Mouse (Mus musculus) heart, adult 2 months (tissue): Measurements from ENCODE around the gene Gins1. TPM values are rescaled to one million over a fixed set of nuclear protein-coding genes. Genes with fewer than 3 reads are reported as not detected.
A peak's percentile ranks its signal among the peaks of the same experiment; 100 is the strongest.

Experiments used
- DNase-seq, 2 experiments: peaks; one replicate each; pipeline ENCODE4 v3.0.0; 2021
- H3K27ac ChIP-seq: fragments of 200-600 bp; 2 replicates; pipeline ENCODE4 v1.8.1; 2022
- H3K27me3 ChIP-seq: fragments of 200-500 bp; 2 replicates; pipeline ENCODE4 v1.6.1; 2012; ENCODE audit warnings: mild to moderate bottlenecking, low read length, inconsistent platforms, mixed read lengths; ENCODE audit not compliant: control insufficient read depth, insufficient read depth
- H3K36me3 ChIP-seq: fragments of 200-500 bp; 2 replicates; pipeline ENCODE4 v1.6.1; 2012; ENCODE audit warnings: low read length, inconsistent platforms; ENCODE audit not compliant: control insufficient read depth, insufficient read depth
- H3K4me1 ChIP-seq: fragments of 200-500 bp; 2 replicates; pipeline ENCODE4 v1.6.1; 2011; ENCODE audit warnings: low read length; ENCODE audit not compliant: control insufficient read depth, insufficient read depth
- H3K4me3 ChIP-seq: fragments of 200-600 bp; 2 replicates; pipeline ENCODE4 v1.8.1; 2022
- H3K79me2 ChIP-seq: fragments of 200-500 bp; replicated peaks from 2 replicates; pipeline ENCODE4 v1.6.1; 2012; ENCODE audit warnings: mild to moderate bottlenecking, inconsistent platforms, low read length, moderate library complexity, mixed read lengths; ENCODE audit not compliant: control insufficient read depth, insufficient read depth
- H3K9ac ChIP-seq: fragments of 200-500 bp; 2 replicates; pipeline ENCODE4 v1.6.1; 2012; ENCODE audit warnings: low read depth, mild to moderate bottlenecking, control low read depth, inconsistent platforms, low read length, mixed read lengths
- CTCF ChIP-seq: fragments of 200-600 bp; IDR thresholded peaks from 2 replicates; pipeline ENCODE4 v1.8.1; 2022; ENCODE audit warnings: antibody characterized with exemption, mild to moderate bottlenecking, moderate library complexity
- EP300 ChIP-seq: fragments of 200-500 bp; IDR thresholded peaks from 2 replicates; pipeline ENCODE4 v1.6.1; 2011; ENCODE audit warnings: low read depth, low read length, control low read depth; ENCODE audit not compliant: insufficient read depth
- POLR2A ChIP-seq: fragments of 200-500 bp; IDR thresholded peaks from 2 replicates; pipeline ENCODE4 v1.6.1; 2011; ENCODE audit warnings: mild to moderate bottlenecking, low read depth, low read length, control low read depth; ENCODE audit not compliant: insufficient read depth
- WGBS: fragments of 180-500 bp; shearing (Covaris S2); methylation state at CpG from one replicate; pipeline ENCODE4 v1.1.7; 2018; 5-methylcytosine and 5-hydroxymethylcytosine counted together
- intact Hi-C: fragments of 180-260 bp; cut with DNase I; formaldehyde crosslinking; loops from one replicate; pipeline ENCODE4 v1.15.1; 2025
- long read RNA-seq: library from polyadenylated mRNA; stranded (forward); transcript quantifications from one replicate; pipeline ENCODE4 v2.0.0, GENCODE M21; 2021
- polyA plus RNA-seq: library from polyadenylated mRNA; depleted of rRNA; stranded (reverse); fragments of >200 nt; gene quantifications from 2 replicates; pipeline ENCODE4 v1.2.3, GENCODE M21; 2012; rRNA removed
- total RNA-seq, 2 experiments: library from RNA; stranded (reverse); gene quantifications; 2 replicates each; pipeline ENCODE4 v1.2.3; 2021

Gene Gins1
- 1 to 10 TPM; 3.3 to 5.5 TPM for total RNA-seq
- 1.8 and 2.1 TPM in 2 replicates for polyA plus RNA-seq
- long read RNA-seq, partial matches to known transcripts = 0 of 3 reads
- long read RNA-seq, other reads (novel, unspliced or antisense) = 1 of 3 reads

- Histone ChIP-seq H3K27me3 (no peaks in the 10 kb centered on the region), H3K27ac (peak within 1 kb of the TSS; percentile 98), H3K36me3 (no peaks in the 10 kb centered on the region; the same call in none of the 2 replicates), H3K9ac (peak within 1 kb of the TSS; percentile 96), H3K79me2 (no peaks in the 10 kb centered on the region), H3K4me3 (peak within 1 kb of the TSS; percentile 90), H3K4me1 (peaks cover 3% of the 10 kb centered on the region)
- no peak for DNase-seq
- 30% methylated on average over 9 of the region's 9 CpGs for WGBS
- intact Hi-C loops = loop anchor here (2.0 to 10.0 kb wide), 6 partner anchors 73 to 770 kb away; partner anchors contain the start of genes Apmap, Entpd6, Pygb and Zfp120
- no peak for TF ChIP-seq POLR2A
- 0 out of 2 replicates have a peak, but pooled peaks have one; percentile 9 for TF ChIP-seq CTCF
Measured at GRCm38 (mm10) chr2:150904936-150905450, at the start of gene Gins1. Gene Gins1 (plus strand): TSS chr2:150905400.

GRCm38 (mm10) chr2:150858724-150859487, 46.3 kb upstream of the Gins1 start:
- no peak overlapping the region for H3K27ac ChIP-seq
- H3K79me2 ChIP-seq = no peaks in the 10 kb centered on the region
- intact Hi-C loops = no loop called here
- TF ChIP-seq CTCF (no peak), POLR2A (no peak), EP300 (no peak)
- no peak overlapping the region for H3K4me3 ChIP-seq
- H3K36me3 ChIP-seq = no peaks in the 10 kb centered on the region
- no peak for DNase-seq
- no peaks in the 10 kb centered on the region for H3K4me1 ChIP-seq
- H3K27me3 ChIP-seq = no peaks in the 10 kb centered on the region
- WGBS = 82% methylated on average over 9 of the region's 9 CpGs
- no peak overlapping the region for H3K9ac ChIP-seq

GRCm38 (mm10) chr2:150859709-150860470, 45.3 kb upstream of the Gins1 start:
- Histone ChIP-seq H3K4me3 (no peak overlapping the region), H3K9ac (no peak overlapping the region), H3K36me3 (no peaks in the 10 kb centered on the region), H3K79me2 (no peaks in the 10 kb centered on the region), H3K4me1 (no peaks in the 10 kb centered on the region), H3K27ac (no peak overlapping the region), H3K27me3 (no peaks in the 10 kb centered on the region)
- no peak for DNase-seq
- WGBS = 62% methylated on average over 11 of the region's 11 CpGs
- intact Hi-C loops = no loop called here
- TF ChIP-seq CTCF = no peak
- TF ChIP-seq POLR2A = no peak

- intact Hi-C loops = no loop called here
- no peak for DNase-seq
- 90% methylated on average over 2 of the region's 2 CpGs for WGBS
Measured at GRCm38 (mm10) chr2:150861128-150861527, 44.1 kb upstream of the Gins1 start.

GRCm38 (mm10) chr2:150867021-150867420, 38.2 kb upstream of the Gins1 start:
- intact Hi-C loops = no loop called here
- TF ChIP-seq CTCF (no peak), EP300 (no peak), POLR2A (no peak)
- H3K79me2 ChIP-seq = no peaks in the 10 kb centered on the region
- H3K27ac ChIP-seq = no peak overlapping the region
- no peak for DNase-seq
- H3K27me3 ChIP-seq = no peaks in the 10 kb centered on the region
- H3K4me3 ChIP-seq = no peak overlapping the region
- WGBS = 96% methylated on average over 2 of the region's 2 CpGs
- H3K4me1 ChIP-seq = no peaks in the 10 kb centered on the region
- no peak overlapping the region for H3K9ac ChIP-seq
- H3K36me3 ChIP-seq = no peaks in the 10 kb centered on the region

More at GRCm38 (mm10) chr2:150861128-150861527, 44.1 kb upstream of the Gins1 start:
- Histone ChIP-seq H3K4me1 (no peaks in the 10 kb centered on the region), H3K36me3 (no peaks in the 10 kb centered on the region), H3K27ac (no peak overlapping the region), H3K9ac (no peak overlapping the region), H3K27me3 (no peaks in the 10 kb centered on the region), H3K4me3 (no peak overlapping the region), H3K79me2 (no peaks in the 10 kb centered on the region)
- TF ChIP-seq CTCF (peak; percentile 34), POLR2A (no peak), EP300 (no peak)

- no peak overlapping the region for H3K4me3 ChIP-seq
- no peak overlapping the region for H3K27ac ChIP-seq
- 77% methylated on average over 1 of the region's 1 CpGs for WGBS
- no peak for DNase-seq
- H3K9ac ChIP-seq = no peak overlapping the region
- TF ChIP-seq POLR2A (no peak), EP300 (no peak), CTCF (no peak)
- no peaks in the 10 kb centered on the region for H3K27me3 ChIP-seq
- no peaks in the 10 kb centered on the region for H3K36me3 ChIP-seq
- peaks cover 1% of the 10 kb centered on the region; the same call in 1 of the 2 replicates for H3K4me1 ChIP-seq
- H3K79me2 ChIP-seq = no peaks in the 10 kb centered on the region
- intact Hi-C loops = no loop called here
Measured at GRCm38 (mm10) chr2:150869446-150869845, 35.8 kb upstream of the Gins1 start.
